Mouse (Mus musculus): ENCODE measurements around the gene Gm10964.
A peak's percentile ranks its signal among the peaks of the same experiment; 100 is the strongest.

The Gm10964 gene

GRCm38 (mm10) chr3:103739329-103739728 lies at the start of gene Gm10964:
Gm10964 (plus strand) TSS chr3:103739366.
- no peak for DNase-seq (ENCODE audit: low spot score)

GRCm38 (mm10) chr3:103690506-103690905 lies 48.7 kb upstream of the Gm10964 start:
- no peak for DNase-seq (ENCODE audit: low spot score)

GRCm38 (mm10) chr3:103695556-103695955 lies 43.6 kb upstream of the Gm10964 start:
- no peak for DNase-seq (ENCODE audit: low spot score)

- no peak for DNase-seq (ENCODE audit: low spot score)
Measured at GRCm38 (mm10) chr3:103696388-103696925, 42.7 kb upstream of the Gm10964 start.

GRCm38 (mm10) chr3:103704661-103705060 lies 34.5 kb upstream of the Gm10964 start:
- no peak for DNase-seq (ENCODE audit: low spot score)

- no peak for DNase-seq (ENCODE audit: low spot score)
Measured at GRCm38 (mm10) chr3:103705426-103705825, 33.7 kb upstream of the Gm10964 start.

GRCm38 (mm10) chr3:103709470-103710040 lies 29.6 kb upstream of the Gm10964 start:
- DNase-seq (ENCODE audit: low spot score) = no peak

GRCm38 (mm10) chr3:103712196-103712595 lies 27.0 kb upstream of the Gm10964 start:
- DNase-seq (ENCODE audit: low spot score) = peak; percentile 47

GRCm38 (mm10) chr3:103714236-103714875 lies 24.8 kb upstream of the Gm10964 start:
- DNase-seq (ENCODE audit: low spot score) = no peak

- no peak for DNase-seq (ENCODE audit: low spot score)
Measured at GRCm38 (mm10) chr3:103714942-103715341, 24.2 kb upstream of the Gm10964 start.

GRCm38 (mm10) chr3:103715762-103716693 lies 23.1 kb upstream of the Gm10964 start:
- DNase-seq (ENCODE audit: low spot score) = peak; percentile 73

GRCm38 (mm10) chr3:103716774-103717760 lies 22.1 kb upstream of the Gm10964 start:
- DNase-seq (ENCODE audit: low spot score) = peak; percentile 14

- DNase-seq (ENCODE audit: low spot score) = no peak
Measured at GRCm38 (mm10) chr3:103718728-103719127, 20.4 kb upstream of the Gm10964 start.

GRCm38 (mm10) chr3:103724137-103724536 lies 15.0 kb upstream of the Gm10964 start:
- no peak for DNase-seq (ENCODE audit: low spot score)

GRCm38 (mm10) chr3:103726642-103727041 lies 12.5 kb upstream of the Gm10964 start:
- no peak for DNase-seq (ENCODE audit: low spot score)

- DNase-seq (ENCODE audit: low spot score) = no peak
Measured at GRCm38 (mm10) chr3:103727813-103728326, 11.3 kb upstream of the Gm10964 start.

- no peak for DNase-seq (ENCODE audit: low spot score)
Measured at GRCm38 (mm10) chr3:103729850-103730249, 9.3 kb upstream of the Gm10964 start.

- DNase-seq (ENCODE audit: low spot score) = no peak
Measured at GRCm38 (mm10) chr3:103732116-103732515, 7.0 kb upstream of the Gm10964 start.

GRCm38 (mm10) chr3:103733176-103733575 lies 6.0 kb upstream of the Gm10964 start:
- no peak for DNase-seq (ENCODE audit: low spot score)

- DNase-seq (ENCODE audit: low spot score) = peak; percentile 68
Measured at GRCm38 (mm10) chr3:103733799-103734695, 5.1 kb upstream of the Gm10964 start.

Data from embryo, embryonic 10.5 days (tissue).